Mouse (Mus musculus) stomach, postnatal 0 days (tissue): Measurements from ENCODE around the gene Gm16181.

Source experiments
- CTCF ChIP-seq: IDR thresholded peaks from 2 replicates; pipeline ENCODE4 v1.5.1; 2016; ENCODE audit warnings: antibody characterized with exemption, low read depth, mild to moderate bottlenecking, moderate library complexity
- EP300 ChIP-seq: optimal IDR thresholded peaks from 2 replicates; pipeline ENCODE3; 2016; ENCODE audit warnings: antibody characterized with exemption

GRCm38 (mm10) chr17:35250348-35251120 lies 29.9 kb downstream of the Gm16181 start:
- no peak for TF ChIP-seq CTCF
- no peak for TF ChIP-seq EP300
